Comparison of ENCODE assay signal across 9 mouse cellular contexts in genomic region chr12:73997297-73998127, GRCm38 (mm10). TPM values are rescaled to one million over a fixed set of nuclear protein-coding genes. Genes with fewer than 3 reads are reported as not detected.
A peak's percentile ranks its signal among the peaks of the same experiment; 100 is the strongest.
DNase-seq lines count a peak whose midpoint lies in the region; ATAC-seq lines count a peak whose summit lies in the region.
"Had no signal": no experiment of that assay in that cellular context is flagged by ENCODE, and none has a peak within 500 bp of the region (broad histone marks: within the 10 kb centered on the region; RNA-seq: fewer than 3 reads in every experiment).

Syt16 (plus strand) TSS chr12:73997661.

- no peaks in the 10 kb centered on the region for H3K27me3 ChIP-seq in hindbrain, embryonic 14.5 days (ENCODE audit: control insufficient read depth, insufficient read depth, low read length)
- peaks cover 29% of the 10 kb centered on the region for H3K27me3 ChIP-seq in limb, embryonic 15.5 days

- H3K4me1 ChIP-seq in hindbrain, embryonic 14.5 days (replicated peaks; ENCODE audit: control insufficient read depth, insufficient read depth, low read length), result 0 out of 2 replicates have a peak, but pooled peaks cover 6% of the 10 kb centered on the region
- peaks cover 12% of the 10 kb centered on the region for H3K4me1 ChIP-seq in limb, embryonic 15.5 days

- peak within 1 kb of the TSS; percentile 77 for H3K27ac ChIP-seq in hindbrain, embryonic 14.5 days
- no peak within 1 kb of the TSS for H3K27ac ChIP-seq in limb, embryonic 15.5 days

- peak; percentile 77 for ATAC-seq in hindbrain, embryonic 14.5 days (ENCODE audit: low FRiP score)
- no peak for ATAC-seq in limb, embryonic 15.5 days (ENCODE audit: insufficient number of reproducible peaks, low FRiP score, low TSS enrichment, low read depth)

- WGBS in hindbrain, embryonic 14.5 days, result under 1% methylated on average over 62 of the region's 67 CpGs
- WGBS in limb, embryonic 15.5 days, result 1% methylated on average over 63 of the region's 67 CpGs

- peak within 1 kb of the TSS; percentile 71 for H3K9ac ChIP-seq in hindbrain, embryonic 14.5 days
- H3K9ac ChIP-seq in limb, embryonic 15.5 days, result peak within 1 kb of the TSS; percentile 27; the same call in 1 of the 2 replicates

- no peaks in the 10 kb centered on the region for H3K36me3 ChIP-seq in hindbrain, embryonic 14.5 days (replicated peaks; ENCODE audit: control insufficient read depth, insufficient read depth)
- no peaks in the 10 kb centered on the region for H3K36me3 ChIP-seq in limb, embryonic 15.5 days

- peak; percentile 42 for DNase-seq in layer of hippocampus, adult 11-12 months (ENCODE audit: low spot score)
- DNase-seq in layer of hippocampus, adult 9-10 months (ENCODE audit: low spot score), result no peak
- peak; percentile 27 for DNase-seq in embryo, embryonic 10.5 days (ENCODE audit: low spot score)
- DNase-seq in hindbrain, embryonic 14.5 days (ENCODE audit: low spot score), result peak; percentile 64
- DNase-seq in right cerebral cortex, postnatal 25 days, result peak; percentile 75
- DNase-seq in spleen, postnatal 36 days (ENCODE audit: low spot score in 2 of 2), result no peak
- no peak for DNase-seq in gastrocnemius, adult 8-10 months (ENCODE audit: low spot score in 2 of 2)

- H3K4me2 ChIP-seq in hindbrain, embryonic 14.5 days (replicated peaks), result peak within 1 kb of the TSS; percentile 52
- peak within 1 kb of the TSS; percentile 92 for H3K4me2 ChIP-seq in limb, embryonic 15.5 days

- H3K9me3 ChIP-seq in hindbrain, embryonic 14.5 days (ENCODE audit: control insufficient read depth, low read length), result no peaks in the 10 kb centered on the region
- H3K9me3 ChIP-seq in limb, embryonic 15.5 days, result no peaks in the 10 kb centered on the region

- H3K4me3 ChIP-seq in hindbrain, embryonic 14.5 days (replicated peaks; ENCODE audit: low read length), result peak within 1 kb of the TSS; percentile 60
- peak within 1 kb of the TSS; percentile 55 for H3K4me3 ChIP-seq in limb, embryonic 15.5 days
- H3K4me3 ChIP-seq: myocyte had no signal

RNA-seq across cellular contexts. Expression of gene Syt16, which starts in this region (rescaled TPM):
- polyA plus RNA-seq in hindbrain, embryonic 14.5 days (2014; fragmentation: Nextera tagmentation; extraction: Ambion mirVana), result 79.5 and 91.2 TPM in 2 replicates
- polyA plus RNA-seq in limb, embryonic 15.5 days (2015; fragmentation: Nextera tagmentation; extraction: Ambion mirVana), result 3.5 and 3.8 TPM in 2 replicates
- total RNA-seq in gastrocnemius, adult 8-10 months (2022), result not detected
- polyA plus RNA-seq: myocyte had no signal

Comparison
In these comparisons a context has a peak if more than half of its experiments do, and no peak if none do; other contexts are left out.
1. RNA of gene Syt16 (polyA plus RNA-seq): 79.5 to 91.2 TPM in hindbrain, embryonic 14.5 days; 3.5 to 3.8 TPM in limb, embryonic 15.5 days; every median in the first group is over 10 times any median in the second.
2. DNase-seq: peak in layer of hippocampus, adult 11-12 months (single experiment), embryo, embryonic 10.5 days (single experiment), hindbrain, embryonic 14.5 days (single experiment) and right cerebral cortex, postnatal 25 days (single experiment); none in layer of hippocampus, adult 9-10 months (single experiment), spleen, postnatal 36 days (0 of 2) and gastrocnemius, adult 8-10 months (0 of 2).